Mouse (Mus musculus) cortical plate, adult 2 months (tissue): ENCODE measurements around the gene Ms4a6b.

Source experiments
- CTCF ChIP-seq: fragments of 200-500 bp; IDR thresholded peaks from 2 replicates; pipeline ENCODE4 v1.5.1; 2011; ENCODE audit warnings: mild to moderate bottlenecking, control low read depth, low read length; ENCODE audit not compliant: insufficient read depth; ENCODE audit errors: extremely low read depth
- POLR2A ChIP-seq: fragments of 200-500 bp; IDR thresholded peaks from 2 replicates; pipeline ENCODE4 v1.6.1; 2011; ENCODE audit warnings: mild to moderate bottlenecking, low read length, control low read depth; ENCODE audit not compliant: insufficient read depth; ENCODE audit errors: extremely low read depth

DNA sequence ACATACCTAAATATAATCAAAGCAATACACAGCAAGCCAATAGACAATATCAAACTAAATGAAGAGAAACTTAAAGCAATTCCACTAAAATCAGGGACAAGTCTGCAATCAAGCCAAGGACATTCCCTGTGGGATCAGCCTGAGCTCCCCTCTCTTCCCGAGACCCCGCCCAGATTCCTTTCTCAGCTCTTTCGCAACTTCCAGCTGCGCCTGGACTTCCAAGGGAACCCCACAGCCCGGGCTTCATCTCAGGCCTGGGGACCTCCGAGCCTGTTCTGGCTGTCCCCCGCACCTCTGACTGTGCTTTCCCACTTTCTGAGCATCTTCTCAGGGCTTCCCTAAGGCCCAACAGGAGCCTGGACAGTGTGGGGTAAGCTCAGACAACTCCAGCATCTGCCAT, 20.3 kb downstream of the Ms4a6b start, which contains the start of gene Ms4a4d:
- TF ChIP-seq CTCF = no peak
- TF ChIP-seq POLR2A = no peak
